Mouse (Mus musculus) intestine, embryonic 14.5 days (tissue): ENCODE measurements around the gene Tgif2. TPM values are rescaled to one million over a fixed set of nuclear protein-coding genes. Genes with fewer than 3 reads are reported as not detected.

Source experiments
- ATAC-seq: fragments of 200-750 bp; cut with Nextera tagmentation; replicated peaks from 2 replicates; pipeline ENCODE4 v1.8.0; 2017; ENCODE audit warnings: low read depth, moderate number of reproducible peaks, moderate TSS enrichment, moderate library complexity; ENCODE audit not compliant: low FRiP score, low TSS enrichment
- DNase-seq: peaks from one replicate; pipeline ENCODE4 v3.0.0-alpha.2; 2018; ENCODE audit warnings: low spot score
- H3K27ac ChIP-seq: fragments of 300-500 bp; sonication (generic); 2 replicates; pipeline ENCODE4 v1.5.1; 2014; ENCODE audit warnings: low read depth, mild to moderate bottlenecking, control low read depth
- H3K27me3 ChIP-seq: fragments of 300-500 bp; sonication (generic); replicated peaks from 2 replicates; pipeline ENCODE4 v1.6.1; 2014; ENCODE audit warnings: low read length, control low read depth; ENCODE audit not compliant: control insufficient read depth, insufficient read depth
- H3K36me3 ChIP-seq: fragments of 300-500 bp; sonication (generic); 2 replicates; pipeline ENCODE4 v1.6.1; 2014; ENCODE audit warnings: low read length, control low read depth; ENCODE audit not compliant: control insufficient read depth, insufficient read depth
- H3K4me1 ChIP-seq: fragments of 300-500 bp; sonication (generic); replicated peaks from 2 replicates; pipeline ENCODE4 v1.6.1; 2014; ENCODE audit warnings: low read length, control low read depth, mixed read lengths; ENCODE audit not compliant: control insufficient read depth, insufficient read depth
- H3K4me2 ChIP-seq: fragments of 300-500 bp; sonication (generic); 2 replicates; pipeline ENCODE4 v1.6.1; 2014; ENCODE audit warnings: low read length
- H3K4me3 ChIP-seq: fragments of 300-500 bp; sonication (generic); 2 replicates; pipeline ENCODE4 v1.5.1; 2014; ENCODE audit warnings: low read depth, low read length, control low read depth, mixed read lengths
- H3K9ac ChIP-seq: fragments of 300-500 bp; sonication (generic); 2 replicates; pipeline ENCODE4 v1.6.1; 2014; ENCODE audit warnings: mild to moderate bottlenecking, low read length
- H3K9me3 ChIP-seq: fragments of 300-500 bp; sonication (generic); 2 replicates; pipeline ENCODE4 v1.6.1; 2016; ENCODE audit warnings: low read length, control low read depth; ENCODE audit not compliant: control insufficient read depth
- WGBS: fragments of 180-500 bp; shearing (Covaris S2); extraction: QIAGEN DNeasy Blood & Tissue Kit; methylation state at CpG from one replicate; pipeline ENCODE4 v1.1.7; 2014; 5-methylcytosine and 5-hydroxymethylcytosine counted together
- polyA plus RNA-seq: library from polyadenylated mRNA; unstranded; fragments of >200 nt; fragmentation: Nextera tagmentation; extraction: Ambion mirVana; gene quantifications from 2 replicates; pipeline ENCODE4 v1.2.1, GENCODE M21; 2014

Tgif2 gene
- polyA plus RNA-seq, 1 experiment from 2014 or later, result 61.4 TPM

- Histone ChIP-seq H3K36me3 (no peaks in the 10 kb centered on the region), H3K4me3 (no peak overlapping the region), H3K4me1 (no peaks in the 10 kb centered on the region), H3K27me3 (no peaks in the 10 kb centered on the region), H3K4me2 (no peak overlapping the region), H3K27ac (no peak overlapping the region), H3K9me3 (no peaks in the 10 kb centered on the region), H3K9ac (no peak overlapping the region)
- WGBS, result 69% methylated on average over 3 of the region's 3 CpGs
- ATAC-seq (no peak), DNase-seq (no peak)
Observed at GRCm38 (mm10) chr2:156888490-156888889, 48.7 kb downstream of the Tgif2 start.

DNA sequence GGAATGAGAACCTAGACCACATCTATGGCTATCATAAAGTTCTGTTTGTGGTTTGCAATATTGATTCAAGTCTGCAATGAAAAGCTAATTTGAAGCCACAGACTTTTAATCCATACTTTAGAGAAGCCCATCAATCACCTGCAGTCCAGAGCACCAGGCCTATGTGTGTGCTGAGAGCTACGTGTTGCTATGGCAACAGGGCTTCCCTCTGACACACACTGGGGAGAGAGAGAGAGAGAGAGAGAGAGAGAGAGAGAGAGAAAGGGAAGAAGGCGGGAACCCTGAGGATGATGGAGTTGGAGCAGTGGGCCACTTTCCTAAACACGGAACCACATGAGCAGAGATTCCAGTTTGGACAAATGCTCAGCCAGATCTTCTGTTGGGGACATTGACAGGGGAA, 52.4 kb downstream of the Tgif2 start:
- WGBS, result 14% methylated on average over 3 of the region's 3 CpGs
- Histone ChIP-seq H3K4me1 (no peaks in the 10 kb centered on the region), H3K27ac (no peak overlapping the region), H3K9ac (no peak overlapping the region), H3K4me2 (no peak overlapping the region), H3K4me3 (no peak overlapping the region), H3K36me3 (no peaks in the 10 kb centered on the region), H3K9me3 (no peaks in the 10 kb centered on the region), H3K27me3 (no peaks in the 10 kb centered on the region)
- ATAC-seq (no peak), DNase-seq (no peak)

DNA sequence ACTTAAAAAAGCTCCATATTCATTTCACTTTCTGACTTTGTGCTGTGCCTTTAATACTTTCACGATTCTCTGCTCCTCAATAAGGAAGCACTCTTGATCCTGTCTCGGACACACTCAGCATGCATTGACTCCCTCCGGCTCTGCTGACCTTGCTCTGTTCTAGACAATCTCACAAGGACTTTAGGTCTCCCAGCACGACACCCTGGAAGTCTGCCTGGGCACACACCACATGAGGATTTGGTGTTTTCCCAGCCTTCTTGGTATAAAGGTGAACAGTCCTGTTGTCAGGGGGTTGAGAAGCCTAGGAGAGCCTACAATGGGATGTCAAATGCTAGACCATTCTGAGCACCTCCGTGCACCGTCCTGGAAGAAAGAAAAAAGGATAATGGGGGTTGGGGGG, 53.0 kb downstream of the Tgif2 start:
- 75% methylated on average over 6 of the region's 6 CpGs for WGBS
- H3K9ac ChIP-seq, result no peak overlapping the region
- H3K27me3 ChIP-seq, result no peaks in the 10 kb centered on the region
- no peak for ATAC-seq
- H3K9me3 ChIP-seq, result no peaks in the 10 kb centered on the region
- H3K4me2 ChIP-seq, result no peak overlapping the region
- no peak for DNase-seq
- H3K36me3 ChIP-seq, result no peaks in the 10 kb centered on the region
- H3K4me1 ChIP-seq, result no peaks in the 10 kb centered on the region
- H3K27ac ChIP-seq, result no peak overlapping the region
- H3K4me3 ChIP-seq, result no peak overlapping the region

GRCm38 (mm10) chr2:156894496-156895265, 54.9 kb downstream of the Tgif2 start:
- Histone ChIP-seq H3K4me2 (no peak overlapping the region), H3K36me3 (no peaks in the 10 kb centered on the region), H3K27me3 (no peaks in the 10 kb centered on the region), H3K4me1 (no peaks in the 10 kb centered on the region), H3K27ac (no peak overlapping the region), H3K9me3 (no peaks in the 10 kb centered on the region), H3K9ac (no peak overlapping the region), H3K4me3 (no peak overlapping the region)
- DNase-seq (no peak), ATAC-seq (no peak)
- WGBS, result 66% methylated on average over 15 of the region's 15 CpGs

GRCm38 (mm10) chr2:156896384-156896914, 56.6 kb downstream of the Tgif2 start:
- Histone ChIP-seq H3K36me3 (no peaks in the 10 kb centered on the region), H3K27me3 (no peaks in the 10 kb centered on the region), H3K27ac (no peak overlapping the region), H3K9me3 (no peaks in the 10 kb centered on the region), H3K4me3 (no peak overlapping the region), H3K4me2 (no peak overlapping the region), H3K4me1 (no peaks in the 10 kb centered on the region), H3K9ac (no peak overlapping the region)
- ATAC-seq (no peak), DNase-seq (no peak)
- WGBS, result 74% methylated on average over 9 of the region's 9 CpGs

- 84% methylated on average over 9 of the region's 9 CpGs for WGBS
- Histone ChIP-seq H3K4me3 (no peak overlapping the region), H3K27me3 (no peaks in the 10 kb centered on the region), H3K4me2 (no peak overlapping the region), H3K9ac (no peak overlapping the region), H3K27ac (no peak overlapping the region), H3K36me3 (no peaks in the 10 kb centered on the region), H3K4me1 (no peaks in the 10 kb centered on the region), H3K9me3 (no peaks in the 10 kb centered on the region)
- ATAC-seq (no peak), DNase-seq (no peak)
Observed at GRCm38 (mm10) chr2:156897034-156897433, 57.2 kb downstream of the Tgif2 start.

GRCm38 (mm10) chr2:156898374-156898773, 58.6 kb downstream of the Tgif2 start:
- Histone ChIP-seq H3K4me1 (no peaks in the 10 kb centered on the region), H3K4me2 (no peak overlapping the region), H3K9ac (no peak overlapping the region), H3K4me3 (no peak overlapping the region), H3K9me3 (no peaks in the 10 kb centered on the region), H3K27me3 (no peaks in the 10 kb centered on the region), H3K36me3 (no peaks in the 10 kb centered on the region), H3K27ac (no peak overlapping the region)
- DNase-seq (no peak), ATAC-seq (no peak)
- WGBS, result 54% methylated on average over 4 of the region's 4 CpGs

DNA sequence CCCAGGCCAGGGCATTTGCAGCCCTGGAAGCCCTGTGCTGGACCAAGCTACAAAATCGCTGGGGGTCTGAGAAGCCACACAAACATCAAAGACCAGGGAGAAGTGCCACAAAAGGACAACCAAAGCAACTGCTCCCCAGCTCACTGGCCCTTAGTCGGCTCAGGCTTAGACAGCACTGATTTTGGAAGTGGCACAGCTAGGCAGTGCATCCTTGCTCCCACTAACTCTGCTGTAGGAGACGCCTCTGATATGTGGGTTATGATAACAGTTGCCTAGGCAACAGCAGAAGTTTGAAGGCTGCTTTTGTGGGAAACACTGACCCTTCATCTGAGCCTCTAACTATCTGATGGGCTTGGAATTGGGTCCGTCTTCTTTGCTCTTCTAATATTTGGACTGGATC, 59.4 kb downstream of the Tgif2 start:
- no peak overlapping the region for H3K9ac ChIP-seq
- 68% methylated on average over 4 of the region's 4 CpGs for WGBS
- no peak for ATAC-seq
- no peak overlapping the region for H3K4me3 ChIP-seq
- no peaks in the 10 kb centered on the region for H3K4me1 ChIP-seq
- no peaks in the 10 kb centered on the region for H3K27me3 ChIP-seq
- no peak overlapping the region for H3K27ac ChIP-seq
- no peaks in the 10 kb centered on the region for H3K9me3 ChIP-seq
- no peaks in the 10 kb centered on the region for H3K36me3 ChIP-seq
- no peak overlapping the region for H3K4me2 ChIP-seq
- no peak for DNase-seq

- Histone ChIP-seq H3K9ac (no peak overlapping the region), H3K36me3 (no peaks in the 10 kb centered on the region), H3K27ac (no peak overlapping the region), H3K4me3 (no peak overlapping the region), H3K4me2 (no peak overlapping the region), H3K9me3 (no peaks in the 10 kb centered on the region), H3K27me3 (no peaks in the 10 kb centered on the region), H3K4me1 (no peaks in the 10 kb centered on the region)
- WGBS, result 68% methylated on average over 2 of the region's 2 CpGs
- ATAC-seq (no peak), DNase-seq (no peak)
Observed at GRCm38 (mm10) chr2:156901344-156901743, 61.5 kb downstream of the Tgif2 start.
